Mouse (Mus musculus) urinary bladder, postnatal 36 days (tissue): Measurements from ENCODE around the gene Marco.

ENCODE experiments used
- DNase-seq, 2 experiments: peaks; one replicate each; pipeline ENCODE4 v3.0.0; 2022; ENCODE audit warnings: low spot score in 2 of 2, mixed read lengths in 1 of 2

The Marco gene

GRCm38 (mm10) chr1:120441587-120441986 lies 63.2 kb downstream of the Marco start:
- no peak for DNase-seq

GRCm38 (mm10) chr1:120435591-120435990 lies 69.2 kb downstream of the Marco start:
- no peak for DNase-seq

DNA sequence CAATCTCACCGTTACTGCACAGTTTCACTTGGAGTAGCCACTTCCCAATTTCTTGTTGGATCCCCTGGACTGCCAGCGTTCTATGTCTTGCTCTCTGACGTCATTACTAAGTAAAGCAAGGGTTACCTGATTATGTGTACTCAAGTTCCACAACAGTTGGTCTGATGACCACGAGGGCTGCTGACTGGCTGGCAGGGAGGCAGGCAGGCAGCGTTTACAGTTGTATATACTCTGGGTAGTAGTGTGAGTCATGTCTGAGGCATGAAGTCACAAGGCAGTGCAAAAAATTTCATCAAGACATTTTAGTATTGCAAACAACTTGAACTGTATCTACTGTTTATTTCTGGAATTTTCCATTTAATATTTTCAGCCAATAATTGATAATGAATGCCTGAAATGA lies 74.7 kb downstream of the Marco start:
- DNase-seq, result no peak

DNA sequence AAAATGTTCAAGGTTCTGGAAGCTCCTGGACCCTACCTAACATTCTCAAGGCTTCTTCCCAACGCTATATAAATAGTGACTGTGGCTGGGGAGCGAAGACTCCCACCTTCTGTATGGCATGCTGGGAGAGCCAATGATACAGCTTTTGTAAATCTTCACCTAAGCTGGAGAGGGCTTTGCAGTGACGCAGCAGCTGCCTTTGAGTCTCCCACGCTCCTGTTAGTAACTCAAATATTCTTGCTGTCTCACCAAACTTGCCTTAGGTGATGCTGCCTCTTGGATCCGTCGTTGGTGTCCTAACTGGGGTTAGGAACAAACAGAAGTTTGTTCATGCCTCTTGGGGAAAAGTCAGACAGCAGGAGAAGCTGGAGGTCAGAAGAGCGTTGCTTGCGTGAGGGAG lies 79.2 kb downstream of the Marco start:
- no peak for DNase-seq
